Mouse (Mus musculus) heart, adult 9 months (tissue): ENCODE results near the gene Faf2.
"Not testable (repeated sequence)": the region's sequence is repeated elsewhere in the genome, so short reads cannot be mapped to it uniquely, and the experiment has no call there.

Source experiments
- DNase-seq, 2 experiments: peaks; one replicate each; pipeline ENCODE4 v3.0.0; 2022; ENCODE audit warnings: low spot score in 2 of 2

Gene Faf2

DNA sequence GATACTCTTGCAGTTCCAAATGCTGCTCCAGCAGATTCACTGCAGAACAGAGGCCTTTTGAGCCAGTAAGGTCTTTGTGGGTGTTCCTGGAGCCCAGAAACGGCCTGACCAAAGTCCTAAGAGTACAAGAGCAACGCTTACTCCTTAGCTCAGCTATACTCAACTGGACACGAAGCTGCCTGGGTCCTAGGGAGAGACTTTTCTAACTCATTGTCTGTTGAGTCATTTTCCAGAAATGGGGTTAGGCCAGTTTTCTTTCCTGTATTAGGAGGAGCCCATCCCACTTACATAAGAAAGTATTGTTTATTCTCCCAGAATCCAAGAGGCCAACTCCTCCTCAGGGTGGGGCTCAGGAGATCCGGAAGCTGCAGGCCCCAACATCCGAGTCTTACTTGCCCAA, 16.2 kb upstream of the Faf2 start:
- DNase-seq = peak in 1 of 2 experiments; percentile 71

GRCm38 (mm10) chr13:54607204-54607603, 14.4 kb upstream of the Faf2 start:
- DNase-seq = no peak

GRCm38 (mm10) chr13:54608002-54608401, 13.6 kb upstream of the Faf2 start:
- no peak for DNase-seq

GRCm38 (mm10) chr13:54608666-54609065, 12.9 kb upstream of the Faf2 start:
- DNase-seq = peak; percentile 35 to 42

GRCm38 (mm10) chr13:54609301-54609700, 12.3 kb upstream of the Faf2 start:
- DNase-seq = no peak

DNA sequence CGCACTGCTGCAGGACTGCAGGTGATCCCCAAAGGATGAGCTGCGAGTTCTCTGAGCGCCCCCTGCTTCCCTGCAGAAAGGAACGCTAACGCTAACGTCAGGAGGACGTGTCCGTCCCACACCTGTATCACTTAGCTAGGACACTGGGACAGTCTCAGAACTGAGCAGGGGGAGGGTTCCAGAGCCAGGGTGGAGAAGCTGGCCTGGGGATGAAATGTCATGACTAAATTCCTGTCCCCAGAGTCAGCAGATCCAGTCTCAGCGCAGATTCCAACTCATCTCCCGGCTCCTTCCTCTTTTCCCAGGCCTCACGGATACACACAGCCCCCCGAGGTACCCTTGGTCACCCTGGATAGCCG, 11.0 kb upstream of the Faf2 start:
- DNase-seq = peak in 1 of 2 experiments; percentile 21

DNA sequence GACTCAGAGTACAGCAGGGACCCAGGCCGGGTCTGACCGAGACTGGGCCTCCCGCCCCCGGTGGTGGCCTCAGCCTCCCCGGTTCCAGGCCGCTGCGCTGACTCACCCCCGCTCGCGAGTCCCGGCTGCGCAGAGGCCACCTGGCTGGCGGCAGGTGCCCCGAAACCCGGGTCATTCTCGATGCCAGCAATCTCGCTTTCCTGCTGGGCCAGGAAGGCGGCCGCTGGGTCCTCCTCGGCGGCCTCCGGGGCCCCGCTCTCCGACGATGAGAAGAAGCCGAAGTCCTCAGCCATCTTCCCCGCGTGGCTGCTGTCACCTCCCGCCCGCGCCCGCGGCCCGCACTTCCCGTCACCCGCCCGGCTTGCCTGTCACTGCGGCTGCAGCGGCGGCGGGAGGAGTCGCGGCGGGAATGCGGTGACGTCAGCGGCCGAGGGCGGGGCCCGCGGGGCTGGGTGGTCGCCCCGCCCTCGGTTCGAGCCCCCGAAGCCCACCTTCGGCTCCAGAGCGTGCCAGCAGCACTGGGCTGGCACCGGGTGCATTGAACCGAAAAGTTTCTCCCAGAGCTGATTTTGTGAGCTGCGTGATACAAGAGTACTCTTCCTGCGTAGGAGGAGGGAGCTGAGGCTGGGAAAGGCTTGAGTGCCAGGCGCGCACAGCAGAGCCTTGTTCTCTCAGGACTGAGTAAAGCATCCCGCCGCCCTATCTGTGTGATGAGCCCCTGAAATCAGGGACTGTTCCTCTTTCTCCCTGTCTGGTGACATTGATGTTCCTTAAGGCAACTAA, 10.4 kb upstream of the Faf2 start, which contains the start of gene Cltb:
Cltb (minus strand) TSS at position 373 of the 783 bp plus-strand sequence.
- peak; percentile 88 to 90 for DNase-seq

DNA sequence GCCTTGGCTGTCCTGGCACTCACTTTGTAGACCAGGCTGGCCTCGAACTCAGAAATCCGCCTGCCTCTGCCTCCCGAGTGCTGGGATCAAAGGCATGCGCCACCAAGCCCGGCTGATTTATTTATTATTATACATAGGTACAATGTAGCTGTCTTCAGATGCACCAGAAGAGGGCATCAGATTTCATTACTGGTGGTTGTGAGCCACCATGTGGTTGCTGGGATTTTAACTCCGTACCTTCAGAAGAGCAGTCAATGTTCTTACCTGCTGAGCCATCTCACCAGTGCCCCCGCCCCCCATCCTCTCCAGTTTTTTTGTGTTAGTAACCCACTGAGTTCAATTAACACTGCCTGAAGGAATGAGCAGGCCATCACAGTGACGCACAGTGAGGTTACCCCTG, 8.4 kb upstream of the Faf2 start:
- not testable (repeated sequence) for DNase-seq

- no peak for DNase-seq
Observed at GRCm38 (mm10) chr13:54616307-54616706, 5.3 kb upstream of the Faf2 start.

DNA sequence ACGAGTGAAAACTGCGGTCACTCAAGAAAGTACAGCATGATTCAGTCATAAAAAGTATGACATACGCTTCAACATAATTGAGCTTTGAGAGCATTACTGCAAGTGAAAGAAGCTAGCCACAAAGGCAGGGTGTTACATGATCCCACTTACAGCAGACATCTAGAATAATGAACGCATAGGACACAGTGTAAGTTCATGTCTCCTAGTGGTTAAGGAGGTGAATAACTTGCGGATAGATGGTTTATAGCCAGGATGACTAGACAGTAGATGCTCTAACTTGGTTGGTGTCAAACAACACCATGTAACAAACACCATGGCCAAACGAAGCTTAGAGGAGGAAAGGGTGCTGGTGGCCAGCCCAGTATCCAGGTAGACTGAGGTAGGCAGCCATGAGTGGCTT, 4.6 kb upstream of the Faf2 start:
- DNase-seq = no peak

DNA sequence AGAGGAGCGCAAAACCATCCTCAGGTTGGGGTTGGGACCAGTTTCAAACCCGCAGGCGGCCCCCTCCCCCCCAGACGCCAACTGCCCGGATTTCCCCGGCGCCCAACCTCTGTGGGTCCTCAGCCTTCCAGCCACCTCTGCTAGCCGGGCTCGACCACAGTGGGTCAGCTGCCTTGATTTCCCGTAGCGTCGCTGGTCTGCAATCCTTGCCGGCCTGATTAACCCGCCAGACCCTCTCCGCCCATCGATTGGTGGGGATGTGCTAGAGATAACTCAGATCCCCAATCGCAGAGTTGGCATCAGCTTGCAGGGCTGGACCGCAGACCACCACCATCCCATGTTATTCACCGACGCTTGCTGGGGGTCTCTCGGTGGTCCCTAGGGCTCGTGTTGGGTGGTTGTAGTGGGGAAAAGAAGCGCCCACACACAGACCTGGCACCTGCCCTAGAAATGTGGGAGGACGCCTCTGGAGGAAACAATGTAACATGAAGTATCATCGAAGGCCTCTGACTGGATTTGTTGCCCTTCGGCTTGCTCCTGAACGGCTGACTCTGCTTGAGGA, 457 bp downstream of the Faf2 start:
- DNase-seq = no peak

GRCm38 (mm10) chr13:54629128-54629527, 7.5 kb downstream of the Faf2 start:
- DNase-seq = no peak

DNA sequence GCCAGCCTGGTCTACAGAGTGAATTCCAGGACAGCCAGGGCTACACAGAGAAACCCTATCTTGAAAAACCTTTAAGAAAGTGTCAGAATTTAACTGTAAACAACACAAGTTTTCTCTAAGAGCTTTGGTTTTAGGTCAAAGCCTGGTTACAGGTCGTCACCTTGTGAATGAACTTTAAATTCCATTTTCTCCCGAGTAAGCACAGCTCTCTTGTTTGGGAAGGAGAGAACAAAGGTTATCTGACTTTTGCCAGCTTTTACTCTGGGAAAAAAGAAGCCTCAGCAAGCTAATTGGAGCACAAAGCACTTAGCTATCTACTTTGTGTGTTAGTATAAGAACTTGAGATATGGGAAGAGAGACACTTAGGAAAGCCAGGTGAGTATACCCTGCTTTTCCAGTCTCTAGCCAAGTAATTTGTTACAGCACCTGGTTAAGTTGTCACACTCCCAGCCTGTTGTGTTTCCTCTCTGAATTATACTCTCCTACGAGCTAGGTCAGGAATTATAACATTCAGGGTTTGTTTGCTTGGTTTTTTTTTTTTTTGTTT, 11.2 kb downstream of the Faf2 start:
- no peak for DNase-seq

GRCm38 (mm10) chr13:54635011-54635410, 13.4 kb downstream of the Faf2 start:
- no peak for DNase-seq

GRCm38 (mm10) chr13:54650461-54650860, 28.9 kb downstream of the Faf2 start:
- DNase-seq = no peak

DNA sequence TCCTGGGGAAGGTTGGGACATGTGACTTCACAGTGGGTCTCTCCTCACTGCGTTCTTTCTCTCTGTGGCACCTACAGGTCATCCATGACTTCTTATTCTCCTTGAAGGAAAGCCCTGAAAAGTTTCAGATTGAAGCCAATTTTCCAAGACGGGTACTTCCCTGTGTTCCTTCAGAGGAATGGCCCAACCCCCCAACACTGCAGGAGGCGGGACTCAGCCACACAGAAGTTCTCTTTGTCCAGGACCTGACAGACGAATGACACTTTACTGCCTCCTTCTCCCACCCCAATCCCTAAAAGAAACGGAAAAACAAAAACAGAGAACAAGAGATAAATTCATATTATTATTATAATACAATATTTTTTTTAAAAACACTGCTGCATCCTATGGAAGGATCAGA, 39.3 kb downstream of the Faf2 start:
- DNase-seq = no peak

- no peak for DNase-seq
Observed at GRCm38 (mm10) chr13:54661358-54661757, 39.8 kb downstream of the Faf2 start.

DNA sequence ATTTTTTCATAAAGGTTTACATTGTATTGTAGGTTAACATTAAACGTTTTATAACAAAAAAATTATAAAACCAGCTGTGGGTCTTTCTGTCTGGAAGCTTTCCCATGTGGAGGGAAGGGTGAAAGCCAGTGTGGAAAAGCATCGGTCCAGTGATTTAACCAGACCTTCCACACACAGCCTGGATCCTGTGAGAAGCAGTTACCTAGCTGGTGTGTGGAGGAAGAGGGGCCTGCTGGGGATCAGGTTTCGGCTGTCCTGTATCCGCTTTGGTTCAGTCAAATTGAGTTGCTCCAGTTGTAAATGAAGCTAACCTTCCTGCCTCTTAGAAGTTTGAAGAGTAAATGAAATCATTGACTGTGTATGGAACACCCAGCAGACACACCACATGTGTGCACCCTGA, 42.4 kb downstream of the Faf2 start:
- no peak for DNase-seq

- no peak for DNase-seq
Observed at GRCm38 (mm10) chr13:54664509-54664908, 42.9 kb downstream of the Faf2 start.

DNA sequence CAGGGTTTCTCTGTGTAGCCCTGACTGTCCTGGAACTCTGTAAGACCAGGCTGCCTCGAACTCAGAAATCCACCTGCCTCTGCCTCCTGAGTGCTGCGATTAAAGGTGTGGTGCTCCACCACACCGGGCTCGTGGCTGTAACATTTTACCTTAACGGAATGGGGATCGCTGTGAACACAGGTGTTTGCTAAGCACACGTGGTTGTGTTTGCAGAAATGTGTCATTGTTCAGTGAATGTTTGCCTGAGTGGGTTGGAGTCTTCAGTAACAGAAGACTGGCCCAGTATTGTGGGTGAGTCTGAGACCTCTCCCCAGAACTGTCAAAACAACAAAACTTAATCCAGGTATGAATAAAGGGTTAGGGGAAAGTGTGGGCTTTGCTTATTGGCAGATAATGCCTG, 43.5 kb downstream of the Faf2 start:
- DNase-seq = no peak

DNA sequence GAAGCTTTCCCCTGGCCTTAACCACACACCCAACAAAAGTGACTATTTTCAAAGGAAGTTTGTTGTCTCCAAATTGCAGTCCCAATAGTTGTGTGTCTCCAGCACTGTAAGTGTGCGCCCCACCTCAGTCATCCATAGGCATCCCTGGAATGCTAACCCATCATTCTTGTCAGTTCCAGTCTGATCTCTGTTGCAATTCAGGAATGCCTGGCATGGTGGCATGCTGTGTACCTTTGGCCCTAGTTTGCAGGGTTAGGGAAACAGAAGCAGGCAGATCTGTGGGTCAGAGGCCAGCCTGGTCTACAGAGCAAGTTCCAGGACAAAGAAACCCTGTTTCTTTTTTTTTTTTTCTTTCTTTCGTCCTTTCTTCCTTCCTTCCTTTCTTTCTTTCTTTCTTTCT, 48.9 kb downstream of the Faf2 start:
- no peak for DNase-seq

GRCm38 (mm10) chr13:54675895-54676590, 54.5 kb downstream of the Faf2 start:
- DNase-seq = no peak

DNA sequence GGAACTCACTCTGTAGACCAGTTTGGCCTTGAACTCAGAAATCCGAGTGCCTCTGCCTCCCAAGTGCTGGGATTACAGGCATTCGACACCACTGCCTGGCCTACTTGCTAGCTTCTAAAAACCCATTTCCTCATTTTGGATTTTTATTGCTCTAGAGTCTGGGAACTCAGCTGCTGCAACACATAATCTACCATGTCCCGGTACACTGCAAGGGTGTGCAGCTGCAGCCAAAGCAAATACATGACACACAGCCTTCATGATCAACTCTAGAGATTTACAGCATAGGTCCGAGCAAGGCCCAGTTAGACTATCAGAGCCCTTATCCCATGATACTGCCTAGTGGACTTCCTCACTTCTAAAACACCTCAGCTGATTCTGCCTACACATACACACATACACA, 56.7 kb downstream of the Faf2 start:
- no peak for DNase-seq
